Mouse (Mus musculus): ENCODE measurements at regions not wholly inside any gene's neighbourhood (a gene's known extent, or its start where the extent isn't known, plus 50 kb on each side); places are given as distances from the start of the nearest gene placed in this dataset.
A peak's percentile ranks its signal among the peaks of the same experiment; 100 is the strongest.

GRCm38 (mm10) chr13:79057424-79057823, 857.9 kb upstream of the Nr2f1 start:
- no peak for DNase-seq

GRCm38 (mm10) chr13:79054481-79054880, 854.9 kb upstream of the Nr2f1 start:
- DNase-seq: no peak

GRCm38 (mm10) chr13:79053428-79053827, 853.9 kb upstream of the Nr2f1 start:
- no peak for DNase-seq

GRCm38 (mm10) chr13:79047240-79047639, 847.7 kb upstream of the Nr2f1 start:
- DNase-seq: no peak

GRCm38 (mm10) chr13:79044657-79045056, 845.1 kb upstream of the Nr2f1 start:
- DNase-seq: no peak

GRCm38 (mm10) chr13:79037883-79038282, 838.3 kb upstream of the Nr2f1 start:
- no peak for DNase-seq

- DNase-seq: no peak
Observed at GRCm38 (mm10) chr13:79035276-79035675, 835.7 kb upstream of the Nr2f1 start.

GRCm38 (mm10) chr13:79029974-79030373, 830.4 kb upstream of the Nr2f1 start:
- no peak for DNase-seq

GRCm38 (mm10) chr13:79027877-79028760, 828.6 kb upstream of the Nr2f1 start:
- peak; percentile 10 for DNase-seq

GRCm38 (mm10) chr13:79025645-79026044, 826.1 kb upstream of the Nr2f1 start:
- DNase-seq: no peak

- no peak for DNase-seq
Observed at GRCm38 (mm10) chr13:79018051-79018450, 818.5 kb upstream of the Nr2f1 start.

GRCm38 (mm10) chr13:79003313-79003712, 803.8 kb upstream of the Nr2f1 start:
- no peak for DNase-seq

- no peak for DNase-seq
Observed at GRCm38 (mm10) chr13:78998855-78999254, 799.3 kb upstream of the Nr2f1 start.

GRCm38 (mm10) chr13:78992326-78992725, 792.8 kb upstream of the Nr2f1 start:
- no peak for DNase-seq

GRCm38 (mm10) chr13:78985921-78986320, 786.4 kb upstream of the Nr2f1 start:
- no peak for DNase-seq

- DNase-seq: no peak
Observed at GRCm38 (mm10) chr13:78977224-78977780, 777.7 kb upstream of the Nr2f1 start.

GRCm38 (mm10) chr13:78938351-78938741, 738.8 kb upstream of the Nr2f1 start:
- no peak for DNase-seq

GRCm38 (mm10) chr13:78937389-78938350, 738.1 kb upstream of the Nr2f1 start:
- DNase-seq: no peak

GRCm38 (mm10) chr13:78935990-78936650, 736.6 kb upstream of the Nr2f1 start:
- DNase-seq: no peak

- DNase-seq: no peak
Observed at GRCm38 (mm10) chr13:78928347-78928746, 728.8 kb upstream of the Nr2f1 start.

- peak; percentile 4 for DNase-seq
Observed at GRCm38 (mm10) chr13:78920802-78921201, 721.2 kb upstream of the Nr2f1 start.

- no peak for DNase-seq
Observed at GRCm38 (mm10) chr13:78909839-78910238, 710.3 kb upstream of the Nr2f1 start.

- DNase-seq: no peak
Observed at GRCm38 (mm10) chr13:78904102-78904501, 704.5 kb upstream of the Nr2f1 start.

All from kidney, adult 9 months (tissue).